Mouse (Mus musculus) kidney, adult 9 months (tissue): ENCODE results near the gene Draxin.

Experiments
- DNase-seq: peaks from one replicate; pipeline ENCODE4 v3.0.0; 2022

Gene Draxin

DNA sequence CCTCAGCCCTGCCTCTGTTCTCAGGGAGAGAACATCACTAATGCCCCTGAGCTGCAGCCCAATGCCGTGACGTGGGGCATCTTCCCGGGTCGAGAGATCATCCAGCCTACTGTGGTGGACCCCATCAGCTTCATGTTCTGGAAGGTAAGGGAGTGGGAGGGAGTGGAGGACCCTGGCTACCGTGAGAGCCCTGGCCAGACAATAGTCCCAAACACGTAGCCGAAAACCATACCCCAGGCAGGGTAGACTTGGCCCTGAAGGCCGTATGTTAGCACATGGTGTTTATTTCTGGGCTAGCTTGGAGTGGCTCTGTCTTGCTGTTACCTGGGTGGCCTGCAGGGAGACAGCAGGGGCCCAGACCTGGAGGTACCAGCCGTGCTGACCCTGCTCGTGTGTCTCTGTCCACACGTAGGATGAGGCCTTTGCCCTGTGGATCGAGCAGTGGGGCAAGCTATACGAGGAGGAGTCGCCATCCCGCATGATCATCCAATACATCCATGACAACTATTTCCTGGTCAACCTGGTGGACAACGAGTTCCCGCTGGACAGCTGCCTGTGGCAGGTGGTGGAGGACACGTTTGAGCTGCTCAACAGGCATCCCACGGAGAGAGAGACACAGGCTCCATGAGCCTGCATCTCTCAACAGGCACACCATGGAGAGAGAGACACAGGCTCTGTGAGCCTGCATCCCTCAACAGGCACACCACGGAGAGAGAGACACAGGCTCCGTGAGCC lies 75.4 kb downstream of the Draxin start:
- no peak for DNase-seq

- no peak for DNase-seq
Measured at GRCm38 (mm10) chr4:148053417-148053920, 77.0 kb downstream of the Draxin start.

DNA sequence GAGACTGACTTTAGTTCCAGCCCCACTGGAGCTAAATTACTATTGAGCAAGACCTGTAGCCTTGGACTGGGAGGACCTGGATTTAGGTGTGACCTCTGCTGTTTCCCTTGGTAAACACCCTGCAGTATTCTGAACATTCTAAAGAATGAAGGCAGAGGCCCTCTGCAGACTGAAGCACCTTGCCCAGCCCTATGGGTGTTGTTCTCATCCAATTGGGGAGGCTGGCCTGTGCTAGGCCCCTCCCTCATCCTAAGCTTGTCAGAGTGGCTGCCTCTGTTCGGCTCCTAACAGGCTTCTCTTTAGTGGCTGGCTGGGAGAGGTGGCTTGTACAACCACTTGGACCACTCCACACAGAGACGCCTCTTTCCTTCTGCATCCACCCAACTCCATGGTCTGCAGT lies 77.5 kb downstream of the Draxin start:
- DNase-seq = no peak

DNA sequence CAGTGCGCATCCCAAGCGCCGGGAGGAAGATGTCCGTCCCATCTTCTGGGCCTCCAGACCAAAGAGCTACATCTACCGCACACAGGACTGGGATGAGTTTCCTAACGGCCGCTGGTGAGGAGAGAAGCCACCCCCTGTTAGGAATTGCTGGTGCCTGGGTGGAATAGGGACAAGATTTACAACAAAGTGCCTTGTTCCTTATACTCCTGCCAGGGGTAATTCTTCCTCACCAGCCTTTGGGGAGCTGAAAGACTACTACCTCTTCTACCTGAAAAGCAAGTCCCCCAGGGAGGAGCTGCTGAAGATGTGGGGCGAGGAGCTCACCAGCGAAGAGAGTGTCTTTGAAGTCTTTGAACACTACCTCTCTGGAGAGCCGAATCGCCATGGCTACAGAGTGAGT lies 78.6 kb downstream of the Draxin start:
- DNase-seq = no peak

DNA sequence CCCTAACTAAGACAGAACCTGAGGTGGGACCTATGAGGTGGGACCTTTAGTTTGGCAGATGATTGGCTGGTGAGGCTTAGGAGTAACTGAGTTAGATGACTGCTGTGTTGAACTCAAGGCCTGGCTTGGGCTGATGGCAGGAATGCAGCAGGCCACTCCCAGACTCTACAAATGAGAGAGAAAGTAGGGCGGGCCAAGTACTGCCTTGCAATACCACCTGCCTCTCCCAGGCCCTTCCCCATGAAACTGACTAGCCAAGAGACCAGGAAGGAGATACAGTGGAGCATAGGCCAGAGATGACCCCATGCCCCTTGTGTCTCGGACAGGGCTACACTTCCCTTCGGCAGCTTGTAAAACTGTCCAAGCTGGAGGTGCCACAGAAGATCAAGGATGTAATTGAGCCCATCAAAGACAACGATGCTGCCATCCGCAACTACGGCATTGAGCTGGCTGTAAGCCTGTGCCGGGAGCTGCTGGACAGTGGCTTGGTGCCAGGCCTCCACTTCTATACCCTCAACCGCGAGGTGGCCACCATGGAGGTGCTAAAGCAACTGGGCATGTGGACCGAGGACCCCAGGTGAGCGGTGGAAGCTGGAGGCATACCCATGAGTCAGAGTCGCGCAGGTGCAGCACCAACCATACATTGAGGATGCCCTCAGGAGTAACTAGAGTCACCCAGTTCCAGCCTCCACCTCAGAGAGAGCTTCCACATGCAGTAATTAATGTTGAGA lies 79.3 kb downstream of the Draxin start:
- no peak for DNase-seq

- peak; percentile 60 for DNase-seq
Measured at GRCm38 (mm10) chr4:148050396-148050914, 80.0 kb downstream of the Draxin start.
